Mouse (Mus musculus): Measurements from ENCODE around the gene Pdxk. TPM values are rescaled to one million over a fixed set of nuclear protein-coding genes. Genes with fewer than 3 reads are reported as not detected.

The Pdxk gene
- polyA plus RNA-seq, 1 experiment from 2014 or later = 30.0 TPM

DNA sequence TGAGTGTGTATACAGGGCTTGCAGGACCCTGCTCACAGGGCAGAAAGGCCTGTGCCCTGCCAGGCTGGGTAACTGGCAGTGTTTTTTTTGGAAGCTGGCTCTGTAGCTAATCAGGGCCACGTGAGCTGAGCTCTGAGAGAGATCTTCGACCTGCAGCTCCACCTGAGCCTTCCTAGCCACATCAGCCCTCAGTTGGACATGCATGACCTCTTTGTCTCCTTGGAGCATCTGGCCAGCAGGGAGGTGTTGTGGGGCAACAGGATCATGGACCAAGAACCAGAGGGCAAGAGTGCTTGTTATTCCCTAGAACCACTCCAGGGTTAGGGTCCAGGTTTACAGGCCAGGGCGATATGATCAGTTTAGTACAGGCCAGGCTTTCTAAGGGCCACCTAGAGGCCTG is 17.4 kb downstream of the Pdxk start:
- Histone ChIP-seq H3K4me2 (replicated peaks) (no peak overlapping the region), H3K27me3 (ENCODE audit: control insufficient read depth, insufficient read depth, low read length) (no peaks in the 10 kb centered on the region), H3K9ac (no peak overlapping the region), H3K27ac (no peak overlapping the region), H3K9me3 (ENCODE audit: control insufficient read depth, low read length) (no peaks in the 10 kb centered on the region), H3K4me3 (replicated peaks; ENCODE audit: low read length) (no peak overlapping the region), H3K36me3 (replicated peaks; ENCODE audit: control insufficient read depth, insufficient read depth) (peaks cover 67% of the 10 kb centered on the region), H3K4me1 (replicated peaks; ENCODE audit: control insufficient read depth, insufficient read depth, low read length) (peaks cover 2% of the 10 kb centered on the region; the same call in 1 of the 2 replicates)
- 88% methylated on average over 3 of the region's 3 CpGs for WGBS
- ATAC-seq (ENCODE audit: low FRiP score) (no peak), DNase-seq (ENCODE audit: low spot score) (no peak)

- peaks cover 67% of the 10 kb centered on the region for H3K36me3 ChIP-seq (replicated peaks; ENCODE audit: control insufficient read depth, insufficient read depth)
- no peak overlapping the region for H3K9ac ChIP-seq
- WGBS = 96% methylated on average over 3 of the region's 3 CpGs
- ATAC-seq (ENCODE audit: low FRiP score) (no peak), DNase-seq (ENCODE audit: low spot score) (no peak)
- no peaks in the 10 kb centered on the region for H3K9me3 ChIP-seq (ENCODE audit: control insufficient read depth, low read length)
- H3K27me3 ChIP-seq (ENCODE audit: control insufficient read depth, insufficient read depth, low read length) = no peaks in the 10 kb centered on the region
- no peak overlapping the region for H3K4me3 ChIP-seq (replicated peaks; ENCODE audit: low read length)
- H3K4me1 ChIP-seq (replicated peaks; ENCODE audit: control insufficient read depth, insufficient read depth, low read length) = no peaks in the 10 kb centered on the region
- H3K4me2 ChIP-seq (replicated peaks) = no peak overlapping the region
- H3K27ac ChIP-seq = no peak overlapping the region
Observed at GRCm38 (mm10) chr10:78446195-78446594, 18.6 kb downstream of the Pdxk start.

DNA sequence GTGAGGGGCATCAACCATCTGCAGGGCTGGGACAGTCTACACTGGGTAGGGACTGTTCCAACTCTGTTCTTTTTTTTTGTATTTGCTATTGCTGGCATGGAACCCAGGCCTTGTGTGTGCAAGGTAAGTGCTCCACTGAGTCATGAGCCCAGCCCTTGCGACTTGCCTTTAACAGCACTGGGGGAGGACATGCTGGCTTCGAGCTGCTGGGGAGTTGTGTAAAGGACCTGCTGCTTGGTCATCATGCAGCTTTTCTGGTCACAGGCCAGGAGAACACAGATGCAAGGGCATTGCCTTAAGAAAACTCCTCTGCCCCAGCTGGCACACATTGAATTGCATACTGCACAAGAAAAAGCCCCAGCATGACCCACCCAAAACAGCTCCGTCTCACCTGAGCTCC is 22.5 kb downstream of the Pdxk start:
- no peak overlapping the region for H3K9ac ChIP-seq
- H3K4me2 ChIP-seq (replicated peaks) = no peak overlapping the region
- H3K27me3 ChIP-seq (ENCODE audit: control insufficient read depth, insufficient read depth, low read length) = no peaks in the 10 kb centered on the region
- DNase-seq (ENCODE audit: low spot score) (no peak), ATAC-seq (ENCODE audit: low FRiP score) (no peak)
- no peak overlapping the region for H3K27ac ChIP-seq
- H3K4me1 ChIP-seq (replicated peaks; ENCODE audit: control insufficient read depth, insufficient read depth, low read length) = no peaks in the 10 kb centered on the region
- 94% methylated on average over 3 of the region's 3 CpGs for WGBS
- no peak overlapping the region for H3K4me3 ChIP-seq (replicated peaks; ENCODE audit: low read length)
- H3K36me3 ChIP-seq (replicated peaks; ENCODE audit: control insufficient read depth, insufficient read depth) = peaks cover 43% of the 10 kb centered on the region
- H3K9me3 ChIP-seq (ENCODE audit: control insufficient read depth, low read length) = no peaks in the 10 kb centered on the region

DNA sequence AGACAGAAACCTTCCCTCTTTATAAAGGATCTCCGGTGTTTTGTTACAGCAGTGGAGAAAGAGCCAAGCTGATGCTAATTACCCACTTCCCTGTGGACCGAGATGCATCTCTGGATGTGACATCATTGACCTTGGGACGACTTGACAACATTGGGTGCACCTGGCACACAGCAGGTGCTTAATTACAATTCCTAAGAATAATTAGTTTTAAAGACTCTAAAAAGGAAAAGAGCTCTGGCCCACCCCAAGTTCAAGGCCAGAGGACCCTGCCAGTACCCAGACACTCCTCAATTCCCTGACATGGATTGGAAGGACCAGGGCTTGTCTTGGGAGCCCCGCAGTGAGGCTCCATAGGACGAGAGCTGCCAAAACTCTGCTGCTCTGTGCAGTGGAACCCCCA is 23.2 kb downstream of the Pdxk start:
- Histone ChIP-seq H3K36me3 (replicated peaks; ENCODE audit: control insufficient read depth, insufficient read depth) (peaks cover 36% of the 10 kb centered on the region), H3K9ac (no peak overlapping the region), H3K27me3 (ENCODE audit: control insufficient read depth, insufficient read depth, low read length) (no peaks in the 10 kb centered on the region), H3K4me1 (replicated peaks; ENCODE audit: control insufficient read depth, insufficient read depth, low read length) (no peaks in the 10 kb centered on the region), H3K4me2 (replicated peaks) (no peak overlapping the region), H3K4me3 (replicated peaks; ENCODE audit: low read length) (no peak overlapping the region), H3K27ac (no peak overlapping the region), H3K9me3 (ENCODE audit: control insufficient read depth, low read length) (no peaks in the 10 kb centered on the region)
- DNase-seq (ENCODE audit: low spot score) (no peak), ATAC-seq (ENCODE audit: low FRiP score) (no peak)
- WGBS = 82% methylated on average over 5 of the region's 5 CpGs

DNA sequence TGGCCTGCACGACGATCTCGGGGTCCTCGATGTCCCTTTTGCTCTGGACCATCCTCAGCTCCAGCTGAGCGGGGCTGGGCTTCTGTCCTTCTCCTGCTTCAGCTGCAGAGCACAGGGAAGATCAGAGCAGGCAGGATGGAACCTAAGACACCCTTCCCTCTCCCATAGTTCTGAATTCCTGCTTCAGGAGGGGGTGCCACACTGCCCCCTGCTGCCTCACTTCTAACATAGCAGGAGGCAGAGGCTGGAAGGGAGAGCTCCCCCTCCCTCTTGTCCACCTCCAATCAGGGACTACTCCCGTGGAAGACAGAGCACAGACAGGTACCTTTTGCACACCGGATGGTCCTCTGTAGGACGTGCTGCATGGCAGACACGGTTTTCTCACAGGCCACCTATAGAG is 24.0 kb downstream of the Pdxk start:
- Histone ChIP-seq H3K9me3 (ENCODE audit: control insufficient read depth, low read length) (no peaks in the 10 kb centered on the region), H3K4me3 (replicated peaks; ENCODE audit: low read length) (no peak overlapping the region), H3K27ac (no peak overlapping the region), H3K4me1 (replicated peaks; ENCODE audit: control insufficient read depth, insufficient read depth, low read length) (no peaks in the 10 kb centered on the region), H3K4me2 (replicated peaks) (no peak overlapping the region), H3K9ac (no peak overlapping the region), H3K27me3 (ENCODE audit: control insufficient read depth, insufficient read depth, low read length) (no peaks in the 10 kb centered on the region), H3K36me3 (replicated peaks; ENCODE audit: control insufficient read depth, insufficient read depth) (peaks cover 28% of the 10 kb centered on the region)
- ATAC-seq (ENCODE audit: low FRiP score) (no peak), DNase-seq (ENCODE audit: low spot score) (no peak)
- 70% methylated on average over 9 of the region's 9 CpGs for WGBS

DNA sequence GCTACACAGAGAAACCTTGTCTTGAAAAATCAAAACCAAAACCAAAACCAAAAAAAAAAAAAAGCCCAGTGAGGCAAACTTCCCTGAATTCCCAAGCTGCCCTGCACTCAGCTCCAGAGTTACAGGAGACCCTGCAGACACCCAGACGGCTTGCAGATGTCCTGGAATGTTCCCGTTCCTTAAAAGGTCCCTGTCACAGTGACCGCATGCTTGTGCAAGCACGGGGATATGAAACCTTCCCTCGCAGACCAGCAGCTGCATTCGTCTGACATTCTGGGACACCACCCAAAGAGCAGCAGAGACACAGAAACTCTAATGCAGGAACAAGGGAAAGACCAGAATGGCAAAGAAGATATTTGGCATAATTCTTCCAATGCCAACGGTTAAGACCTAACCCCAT is 24.8 kb downstream of the Pdxk start:
- no peak for ATAC-seq (ENCODE audit: low FRiP score)
- Histone ChIP-seq H3K4me2 (replicated peaks) (no peak overlapping the region), H3K27me3 (ENCODE audit: control insufficient read depth, insufficient read depth, low read length) (no peaks in the 10 kb centered on the region), H3K27ac (no peak overlapping the region), H3K36me3 (replicated peaks; ENCODE audit: control insufficient read depth, insufficient read depth) (peaks cover 21% of the 10 kb centered on the region), H3K9me3 (ENCODE audit: control insufficient read depth, low read length) (no peaks in the 10 kb centered on the region), H3K4me3 (replicated peaks; ENCODE audit: low read length) (no peak overlapping the region), H3K4me1 (replicated peaks; ENCODE audit: control insufficient read depth, insufficient read depth, low read length) (no peaks in the 10 kb centered on the region), H3K9ac (no peak overlapping the region)
- 87% methylated on average over 7 of the region's 7 CpGs for WGBS
- no peak for DNase-seq (ENCODE audit: low spot score)

- Histone ChIP-seq H3K4me2 (replicated peaks) (no peak overlapping the region), H3K4me3 (replicated peaks; ENCODE audit: low read length) (no peak overlapping the region), H3K27me3 (ENCODE audit: control insufficient read depth, insufficient read depth, low read length) (no peaks in the 10 kb centered on the region), H3K4me1 (replicated peaks; ENCODE audit: control insufficient read depth, insufficient read depth, low read length) (no peaks in the 10 kb centered on the region), H3K36me3 (replicated peaks; ENCODE audit: control insufficient read depth, insufficient read depth) (peaks cover 17% of the 10 kb centered on the region), H3K9ac (no peak overlapping the region), H3K27ac (no peak overlapping the region), H3K9me3 (ENCODE audit: control insufficient read depth, low read length) (no peaks in the 10 kb centered on the region)
- WGBS = 66% methylated on average over 5 of the region's 5 CpGs
- DNase-seq (ENCODE audit: low spot score) = no peak
- ATAC-seq (ENCODE audit: low FRiP score) = no peak
Observed at GRCm38 (mm10) chr10:78439550-78439949, 25.2 kb downstream of the Pdxk start.

DNA sequence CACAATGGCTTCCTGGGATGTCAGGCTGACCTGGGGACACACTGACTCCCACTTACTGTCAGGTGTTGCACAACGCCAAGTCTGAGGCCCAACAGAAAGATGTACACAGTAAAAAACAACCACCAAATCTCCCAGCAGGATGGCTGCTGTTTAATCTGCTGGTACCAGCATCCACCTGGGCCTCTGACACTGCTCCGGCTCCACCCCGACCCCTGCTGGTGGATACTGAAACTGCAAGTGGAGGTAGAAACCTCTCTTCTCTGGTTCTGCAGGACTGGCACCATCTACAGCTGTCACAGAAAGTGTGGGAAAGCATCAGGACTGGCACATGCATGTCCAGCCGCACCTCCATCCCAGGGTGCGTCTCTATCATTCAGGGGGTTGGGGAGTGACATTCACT is 26.7 kb downstream of the Pdxk start:
- Histone ChIP-seq H3K4me1 (replicated peaks; ENCODE audit: control insufficient read depth, insufficient read depth, low read length) (no peaks in the 10 kb centered on the region), H3K27me3 (ENCODE audit: control insufficient read depth, insufficient read depth, low read length) (no peaks in the 10 kb centered on the region), H3K27ac (no peak overlapping the region), H3K9ac (no peak overlapping the region), H3K9me3 (ENCODE audit: control insufficient read depth, low read length) (no peaks in the 10 kb centered on the region), H3K4me2 (replicated peaks) (no peak overlapping the region), H3K36me3 (replicated peaks; ENCODE audit: control insufficient read depth, insufficient read depth) (peaks cover 8% of the 10 kb centered on the region), H3K4me3 (replicated peaks; ENCODE audit: low read length) (no peak overlapping the region)
- DNase-seq (ENCODE audit: low spot score) = peak; percentile 78
- no peak for ATAC-seq (ENCODE audit: low FRiP score)
- 11% methylated on average over 5 of the region's 5 CpGs for WGBS

- no peaks in the 10 kb centered on the region for H3K4me1 ChIP-seq (replicated peaks; ENCODE audit: control insufficient read depth, insufficient read depth, low read length)
- peaks cover 13% of the 10 kb centered on the region for H3K36me3 ChIP-seq (replicated peaks; ENCODE audit: control insufficient read depth, insufficient read depth)
- no peak overlapping the region for H3K4me3 ChIP-seq (replicated peaks; ENCODE audit: low read length)
- H3K9ac ChIP-seq = no peak overlapping the region
- DNase-seq (ENCODE audit: low spot score) (no peak), ATAC-seq (ENCODE audit: low FRiP score) (no peak)
- WGBS = 70% methylated on average over 3 of the region's 3 CpGs
- no peaks in the 10 kb centered on the region for H3K27me3 ChIP-seq (ENCODE audit: control insufficient read depth, insufficient read depth, low read length)
- H3K4me2 ChIP-seq (replicated peaks) = no peak overlapping the region
- H3K27ac ChIP-seq = no peak overlapping the region
- H3K9me3 ChIP-seq (ENCODE audit: control insufficient read depth, low read length) = no peaks in the 10 kb centered on the region
Observed at GRCm38 (mm10) chr10:78432853-78433252, 31.9 kb downstream of the Pdxk start.

DNA sequence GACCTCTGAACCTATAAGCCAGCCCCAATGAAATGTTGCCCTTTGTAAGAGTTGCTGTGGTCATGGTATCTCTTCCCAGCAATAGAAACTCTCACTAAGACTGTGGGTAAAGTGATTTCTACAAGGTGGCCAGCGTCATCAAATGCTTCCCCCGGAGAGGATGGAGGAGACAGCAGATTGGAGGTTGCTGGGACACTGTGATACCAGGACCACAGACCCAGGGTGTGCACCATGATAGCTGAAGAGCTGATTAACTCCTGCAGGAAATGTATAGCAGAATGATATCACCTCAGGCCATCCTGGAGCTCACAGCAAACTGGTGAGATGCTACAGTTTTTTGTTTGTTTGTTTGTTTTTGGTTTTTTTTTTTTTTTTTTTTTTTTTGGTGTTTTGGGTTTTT is 35.0 kb downstream of the Pdxk start:
- Histone ChIP-seq H3K27me3 (ENCODE audit: control insufficient read depth, insufficient read depth, low read length) (no peaks in the 10 kb centered on the region), H3K4me3 (replicated peaks; ENCODE audit: low read length) (no peak overlapping the region)

More for the DNA sequence above, 35.0 kb downstream of the Pdxk start:
- no peak overlapping the region for H3K4me2 ChIP-seq (replicated peaks)
- H3K36me3 ChIP-seq (replicated peaks; ENCODE audit: control insufficient read depth, insufficient read depth) = peaks cover 24% of the 10 kb centered on the region
- WGBS = 89% methylated on average over 2 of the region's 2 CpGs
- DNase-seq (ENCODE audit: low spot score) (no peak), ATAC-seq (ENCODE audit: low FRiP score) (no peak)
- no peak overlapping the region for H3K27ac ChIP-seq
- peaks cover 7% of the 10 kb centered on the region for H3K4me1 ChIP-seq (replicated peaks; ENCODE audit: control insufficient read depth, insufficient read depth, low read length)
- H3K9ac ChIP-seq = no peak overlapping the region
- H3K9me3 ChIP-seq (ENCODE audit: control insufficient read depth, low read length) = no peaks in the 10 kb centered on the region

Measured in hindbrain, embryonic 14.5 days (tissue).